Mouse (Mus musculus): ENCODE results near the gene Ehd2. TPM values are rescaled to one million over a fixed set of nuclear protein-coding genes. Genes with fewer than 3 reads are reported as not detected.

Gene Ehd2
- polyA plus RNA-seq, 1 experiment from 2014 or later: 4.6 TPM

- Histone ChIP-seq H3K27me3 (no peaks in the 10 kb centered on the region), H3K4me3 (replicated peaks) (no peak overlapping the region), H3K9ac (no peak overlapping the region), H3K4me2 (no peak overlapping the region), H3K9me3 (replicated peaks) (no peaks in the 10 kb centered on the region), H3K4me1 (replicated peaks) (no peaks in the 10 kb centered on the region), H3K36me3 (replicated peaks) (peaks cover 56% of the 10 kb centered on the region), H3K27ac (replicated peaks) (no peak overlapping the region)
- no peak for ATAC-seq (ENCODE audit: insufficient read depth)
- WGBS (ENCODE audit: insufficient replicate concordance): 83% methylated on average over 10 of the region's 10 CpGs
Measured at GRCm38 (mm10) chr7:15975451-15975850, 8.1 kb upstream of the Ehd2 start.

- WGBS (ENCODE audit: insufficient replicate concordance): 29% methylated on average over 5 of the region's 5 CpGs
- no peaks in the 10 kb centered on the region for H3K27me3 ChIP-seq
Measured at GRCm38 (mm10) chr7:15974712-15975111, 7.3 kb upstream of the Ehd2 start.

GRCm38 (mm10) chr7:15972247-15972646 is 4.9 kb upstream of the Ehd2 start:
- Histone ChIP-seq H3K9ac (no peak overlapping the region), H3K4me1 (replicated peaks) (peaks cover 6% of the 10 kb centered on the region), H3K27ac (replicated peaks) (no peak overlapping the region), H3K4me3 (replicated peaks) (no peak overlapping the region), H3K9me3 (replicated peaks) (no peaks in the 10 kb centered on the region), H3K4me2 (no peak overlapping the region), H3K27me3 (no peaks in the 10 kb centered on the region), H3K36me3 (replicated peaks) (peaks cover 45% of the 10 kb centered on the region)
- WGBS (ENCODE audit: insufficient replicate concordance): 80% methylated on average over 25 of the region's 25 CpGs
- ATAC-seq (ENCODE audit: insufficient read depth): no peak

More at GRCm38 (mm10) chr7:15974712-15975111, 7.3 kb upstream of the Ehd2 start:
- no peak for ATAC-seq (ENCODE audit: insufficient read depth)
- Histone ChIP-seq H3K9me3 (replicated peaks) (no peaks in the 10 kb centered on the region), H3K4me3 (replicated peaks) (no peak overlapping the region), H3K36me3 (replicated peaks) (peaks cover 56% of the 10 kb centered on the region), H3K4me2 (no peak overlapping the region), H3K4me1 (replicated peaks) (no peaks in the 10 kb centered on the region), H3K27ac (replicated peaks) (no peak overlapping the region), H3K9ac (no peak overlapping the region)

GRCm38 (mm10) chr7:15969674-15970073 is 2.3 kb upstream of the Ehd2 start:
- H3K27ac ChIP-seq (replicated peaks): no peak overlapping the region
- H3K4me2 ChIP-seq: no peak overlapping the region
- H3K9ac ChIP-seq: no peak overlapping the region
- no peak overlapping the region for H3K4me3 ChIP-seq (replicated peaks)
- no peaks in the 10 kb centered on the region for H3K9me3 ChIP-seq (replicated peaks)
- peaks cover 13% of the 10 kb centered on the region for H3K4me1 ChIP-seq (replicated peaks)
- H3K36me3 ChIP-seq (replicated peaks): peaks cover 27% of the 10 kb centered on the region
- 74% methylated on average over 3 of the region's 3 CpGs for WGBS (ENCODE audit: insufficient replicate concordance)
- H3K27me3 ChIP-seq: peaks cover 6% of the 10 kb centered on the region; the same call in 1 of the 2 replicates
- ATAC-seq (ENCODE audit: insufficient read depth): no peak

GRCm38 (mm10) chr7:15968322-15968721 is 955 bp upstream of the Ehd2 start:
- Histone ChIP-seq H3K27ac (replicated peaks) (no peak overlapping the region), H3K4me3 (replicated peaks) (no peak overlapping the region), H3K4me1 (replicated peaks) (peaks cover 18% of the 10 kb centered on the region), H3K36me3 (replicated peaks) (peaks cover 16% of the 10 kb centered on the region), H3K4me2 (no peak overlapping the region), H3K9me3 (replicated peaks) (no peaks in the 10 kb centered on the region), H3K9ac (no peak overlapping the region), H3K27me3 (peaks cover 6% of the 10 kb centered on the region; the same call in 1 of the 2 replicates)
- 78% methylated on average over 8 of the region's 8 CpGs for WGBS (ENCODE audit: insufficient replicate concordance)
- no peak for ATAC-seq (ENCODE audit: insufficient read depth)

GRCm38 (mm10) chr7:15966489-15966888 is 878 bp downstream of the Ehd2 start:
- Histone ChIP-seq H3K27ac (replicated peaks) (no peak overlapping the region), H3K4me3 (replicated peaks) (no peak overlapping the region), H3K27me3 (peaks cover 6% of the 10 kb centered on the region), H3K36me3 (replicated peaks) (peaks cover 2% of the 10 kb centered on the region), H3K4me2 (no peak overlapping the region), H3K9me3 (replicated peaks) (no peaks in the 10 kb centered on the region), H3K9ac (no peak overlapping the region), H3K4me1 (replicated peaks) (peaks cover 18% of the 10 kb centered on the region)
- ATAC-seq (ENCODE audit: insufficient read depth): no peak
- WGBS (ENCODE audit: insufficient replicate concordance): 24% methylated on average over 3 of the region's 3 CpGs

- WGBS (ENCODE audit: insufficient replicate concordance): 58% methylated on average over 32 of the region's 32 CpGs
- Histone ChIP-seq H3K9ac (no peak overlapping the region), H3K9me3 (replicated peaks) (no peaks in the 10 kb centered on the region), H3K27me3 (peaks cover 6% of the 10 kb centered on the region), H3K36me3 (replicated peaks) (no peaks in the 10 kb centered on the region), H3K4me2 (no peak overlapping the region), H3K27ac (replicated peaks) (no peak overlapping the region), H3K4me1 (replicated peaks) (peaks cover 18% of the 10 kb centered on the region), H3K4me3 (replicated peaks) (no peak overlapping the region)
- no peak for ATAC-seq (ENCODE audit: insufficient read depth)
Measured at GRCm38 (mm10) chr7:15963798-15964652, 3.3 kb downstream of the Ehd2 start.

- H3K9ac ChIP-seq: no peak overlapping the region
- H3K27ac ChIP-seq (replicated peaks): no peak overlapping the region; the same call in 1 of the 2 replicates
- WGBS (ENCODE audit: insufficient replicate concordance): 63% methylated on average over 12 of the region's 12 CpGs
- H3K4me3 ChIP-seq (replicated peaks): no peak overlapping the region
- H3K4me2 ChIP-seq: no peak overlapping the region
- peaks cover 6% of the 10 kb centered on the region for H3K27me3 ChIP-seq
- H3K9me3 ChIP-seq (replicated peaks): no peaks in the 10 kb centered on the region
- no peaks in the 10 kb centered on the region for H3K36me3 ChIP-seq (replicated peaks)
- no peak for ATAC-seq (ENCODE audit: insufficient read depth)
- H3K4me1 ChIP-seq (replicated peaks): peaks cover 16% of the 10 kb centered on the region
Measured at GRCm38 (mm10) chr7:15962311-15963288, 4.8 kb downstream of the Ehd2 start.

GRCm38 (mm10) chr7:15961798-15962197 is 5.6 kb downstream of the Ehd2 start:
- H3K27ac ChIP-seq (replicated peaks): no peak overlapping the region; the same call in 1 of the 2 replicates
- H3K9ac ChIP-seq: no peak overlapping the region
- no peaks in the 10 kb centered on the region for H3K36me3 ChIP-seq (replicated peaks)
- H3K4me1 ChIP-seq (replicated peaks): peaks cover 8% of the 10 kb centered on the region
- H3K9me3 ChIP-seq (replicated peaks): no peaks in the 10 kb centered on the region
- WGBS (ENCODE audit: insufficient replicate concordance): 74% methylated on average over 7 of the region's 7 CpGs
- no peak overlapping the region for H3K4me2 ChIP-seq
- no peak for ATAC-seq (ENCODE audit: insufficient read depth)
- H3K4me3 ChIP-seq (replicated peaks): no peak overlapping the region
- peaks cover 6% of the 10 kb centered on the region for H3K27me3 ChIP-seq

GRCm38 (mm10) chr7:15961239-15961638 is 6.1 kb downstream of the Ehd2 start:
- Histone ChIP-seq H3K4me1 (replicated peaks) (peaks cover 8% of the 10 kb centered on the region; the same call in 1 of the 2 replicates), H3K4me2 (no peak overlapping the region), H3K9me3 (replicated peaks) (no peaks in the 10 kb centered on the region), H3K9ac (no peak overlapping the region), H3K27ac (replicated peaks) (no peak overlapping the region), H3K4me3 (replicated peaks) (no peak overlapping the region), H3K36me3 (replicated peaks) (no peaks in the 10 kb centered on the region), H3K27me3 (peaks cover 6% of the 10 kb centered on the region)
- no peak for ATAC-seq (ENCODE audit: insufficient read depth)
- 54% methylated on average over 4 of the region's 4 CpGs for WGBS (ENCODE audit: insufficient replicate concordance)

- ATAC-seq (ENCODE audit: insufficient read depth): no peak
- WGBS (ENCODE audit: insufficient replicate concordance): 43% methylated on average over 4 of the region's 4 CpGs
- H3K27ac ChIP-seq (replicated peaks): no peak overlapping the region
Measured at GRCm38 (mm10) chr7:15960691-15961090, 6.7 kb downstream of the Ehd2 start.

More at GRCm38 (mm10) chr7:15960691-15961090, 6.7 kb downstream of the Ehd2 start:
- Histone ChIP-seq H3K27me3 (peaks cover 8% of the 10 kb centered on the region), H3K9ac (no peak overlapping the region), H3K36me3 (replicated peaks) (no peaks in the 10 kb centered on the region), H3K4me1 (replicated peaks) (peaks cover 12% of the 10 kb centered on the region), H3K4me3 (replicated peaks) (no peak overlapping the region), H3K9me3 (replicated peaks) (no peaks in the 10 kb centered on the region), H3K4me2 (no peak overlapping the region)

All from liver, embryonic 15.5 days (tissue).